Comparison of ENCODE assay signal across 39 mouse cellular contexts in the genomic region with DNA sequence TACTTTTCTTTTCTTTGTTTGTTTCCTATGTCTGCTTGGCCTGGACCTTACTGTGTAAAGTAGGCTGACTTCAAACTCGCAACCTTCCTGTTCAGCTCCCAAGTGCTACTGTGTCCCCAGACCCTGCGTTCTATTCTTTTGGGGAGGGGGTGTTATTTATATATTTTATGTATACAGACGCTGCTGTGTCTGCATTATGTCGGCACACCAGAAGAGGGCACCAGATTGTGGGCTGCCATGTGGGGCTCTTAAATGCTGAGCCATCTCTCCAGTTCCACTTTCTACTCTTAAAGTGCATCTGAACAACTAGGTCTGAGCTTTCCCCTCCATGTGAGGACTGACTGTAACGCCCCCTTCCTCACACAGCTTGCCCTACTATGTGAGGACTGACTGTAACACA. TPM values are rescaled to one million over a fixed set of nuclear protein-coding genes. Genes with fewer than 3 reads are reported as not detected.
A peak's percentile ranks its signal among the peaks of the same experiment; 100 is the strongest.
DNase-seq lines count a peak whose midpoint lies in the region; ATAC-seq and TF ChIP-seq lines count a peak whose summit lies in the region.
"Had no signal": no experiment of that assay in that cellular context is flagged by ENCODE, and none has a peak within 500 bp of the region (broad histone marks: within the 10 kb centered on the region; RNA-seq: fewer than 3 reads in every experiment).

No protein-coding gene starts in this region.

- 90% methylated on average over 5 of the region's 5 CpGs for WGBS in forebrain, postnatal 0 days
- 92% methylated on average over 5 of the region's 5 CpGs for WGBS in forebrain, embryonic 11.5 days
- 93% methylated on average over 5 of the region's 5 CpGs for WGBS in hindbrain, postnatal 0 days
- 88% methylated on average over 5 of the region's 5 CpGs for WGBS in hindbrain, embryonic 16.5 days
- 89% methylated on average over 5 of the region's 5 CpGs for WGBS in midbrain, embryonic 11.5 days
- 91% methylated on average over 5 of the region's 5 CpGs for WGBS in midbrain, embryonic 10.5 days

- H3K9me3 ChIP-seq in forebrain, postnatal 0 days (ENCODE audit: low read length) = no peaks in the 10 kb centered on the region
- no peaks in the 10 kb centered on the region for H3K9me3 ChIP-seq in forebrain, embryonic 11.5 days (ENCODE audit: control insufficient read depth, low read length)
- no peaks in the 10 kb centered on the region for H3K9me3 ChIP-seq in hindbrain, postnatal 0 days (ENCODE audit: low read length)
- H3K9me3 ChIP-seq in hindbrain, embryonic 16.5 days (ENCODE audit: control insufficient read depth, low read length) = no peaks in the 10 kb centered on the region
- no peaks in the 10 kb centered on the region for H3K9me3 ChIP-seq in midbrain, embryonic 11.5 days (ENCODE audit: control insufficient read depth, low read length)
- H3K9me3 ChIP-seq in midbrain, embryonic 10.5 days (replicated peaks) = no peaks in the 10 kb centered on the region
- H3K9me3 ChIP-seq: embryonic facial prominence, embryonic 10.5 days; embryonic facial prominence, embryonic 15.5 days; forebrain, embryonic 13.5 days; hindbrain, embryonic 13.5 days; limb, embryonic 12.5 days; liver, embryonic 15.5 days; lung, embryonic 15.5 days; megakaryocyte, embryonic 14.5 days; neural tube, embryonic 12.5 days had no signal

- no peak overlapping the region for H3K4me3 ChIP-seq in forebrain, postnatal 0 days (ENCODE audit: low read depth, low read length)
- H3K4me3 ChIP-seq in forebrain, embryonic 11.5 days (ENCODE audit: low read depth, low read length) = no peak overlapping the region
- H3K4me3 ChIP-seq in hindbrain, postnatal 0 days (ENCODE audit: low read length) = no peak overlapping the region
- no peak overlapping the region for H3K4me3 ChIP-seq in hindbrain, embryonic 16.5 days (ENCODE audit: low read length)
- no peak overlapping the region for H3K4me3 ChIP-seq in midbrain, embryonic 11.5 days (ENCODE audit: low read depth, low read length)
- no peak overlapping the region for H3K4me3 ChIP-seq in midbrain, embryonic 10.5 days
- H3K4me3 ChIP-seq: embryonic facial prominence, embryonic 10.5 days; embryonic facial prominence, embryonic 15.5 days; forebrain, embryonic 13.5 days; hindbrain, embryonic 13.5 days; limb, embryonic 12.5 days; liver, embryonic 15.5 days; lung, embryonic 15.5 days; megakaryocyte, embryonic 14.5 days; neural tube, embryonic 12.5 days had no signal

- TF ChIP-seq CTCF in forebrain, postnatal 0 days (IDR thresholded peaks at IDR 0.05; ENCODE audit: low read depth) = peak; percentile 21; the same call in 1 of the 2 replicates
- peak; percentile 5; the same call in 1 of the 2 replicates for TF ChIP-seq CTCF in hindbrain, postnatal 0 days (IDR thresholded peaks at IDR 0.05; ENCODE audit: low read depth)

- H3K4me1 ChIP-seq in forebrain, postnatal 0 days (ENCODE audit: insufficient read depth) = peaks cover 3% of the 10 kb centered on the region; the same call in 1 of the 2 replicates
- H3K4me1 ChIP-seq in forebrain, embryonic 11.5 days (replicated peaks; ENCODE audit: control insufficient read depth, insufficient read depth, low read length) = no peaks in the 10 kb centered on the region
- 0 out of 2 replicates have a peak, but pooled peaks cover 3% of the 10 kb centered on the region for H3K4me1 ChIP-seq in hindbrain, postnatal 0 days (ENCODE audit: insufficient read depth, low read length)
- peaks cover 10% of the 10 kb centered on the region for H3K4me1 ChIP-seq in hindbrain, embryonic 16.5 days (ENCODE audit: control insufficient read depth, insufficient read depth, low read depth, low read length)
- 0 out of 2 replicates have a peak, but pooled peaks cover 2% of the 10 kb centered on the region for H3K4me1 ChIP-seq in midbrain, embryonic 11.5 days (ENCODE audit: control insufficient read depth, insufficient read depth, low read length)
- peaks cover 24% of the 10 kb centered on the region for H3K4me1 ChIP-seq in midbrain, embryonic 10.5 days

- ATAC-seq in forebrain, postnatal 0 days = no peak
- no peak for ATAC-seq in forebrain, embryonic 11.5 days (replicated peaks; ENCODE audit: low FRiP score)
- no peak for ATAC-seq in hindbrain, postnatal 0 days
- ATAC-seq in hindbrain, embryonic 16.5 days = no peak
- 0 out of 2 replicates have a peak, but pooled peaks have one; percentile 33 for ATAC-seq in midbrain, embryonic 11.5 days (ENCODE audit: low FRiP score)
- ATAC-seq: forebrain, embryonic 13.5 days; inflammation-experienced regulatory T-cells, adult 6 months had no signal

- no peaks in the 10 kb centered on the region for H3K27me3 ChIP-seq in forebrain, postnatal 0 days (ENCODE audit: insufficient read depth, low read length)
- H3K27me3 ChIP-seq in forebrain, embryonic 11.5 days (ENCODE audit: control insufficient read depth, insufficient read depth, low read length) = no peaks in the 10 kb centered on the region
- no peaks in the 10 kb centered on the region for H3K27me3 ChIP-seq in hindbrain, postnatal 0 days (ENCODE audit: insufficient read depth, low read length)
- H3K27me3 ChIP-seq in hindbrain, embryonic 16.5 days (replicated peaks; ENCODE audit: control insufficient read depth, insufficient read depth, low read length) = no peaks in the 10 kb centered on the region
- no peaks in the 10 kb centered on the region for H3K27me3 ChIP-seq in midbrain, embryonic 11.5 days (ENCODE audit: control insufficient read depth, insufficient read depth, low read length)
- no peaks in the 10 kb centered on the region for H3K27me3 ChIP-seq in midbrain, embryonic 10.5 days (ENCODE audit: low read depth, poor library complexity, severe bottlenecking)
- H3K27me3 ChIP-seq: embryonic facial prominence, embryonic 15.5 days; forebrain, embryonic 13.5 days; hindbrain, embryonic 13.5 days; limb, embryonic 12.5 days; lung, embryonic 15.5 days; neural tube, embryonic 12.5 days had no signal

- H3K9ac ChIP-seq in forebrain, postnatal 0 days = no peak overlapping the region
- H3K9ac ChIP-seq in forebrain, embryonic 11.5 days (ENCODE audit: low read length) = no peak overlapping the region
- H3K9ac ChIP-seq in hindbrain, postnatal 0 days (replicated peaks; ENCODE audit: low read length) = no peak overlapping the region
- H3K9ac ChIP-seq in hindbrain, embryonic 16.5 days (ENCODE audit: low read depth, low read length) = no peak overlapping the region
- H3K9ac ChIP-seq in midbrain, embryonic 11.5 days (ENCODE audit: low read length) = no peak overlapping the region
- H3K9ac ChIP-seq: embryonic facial prominence, embryonic 15.5 days; forebrain, embryonic 13.5 days; hindbrain, embryonic 13.5 days; limb, embryonic 12.5 days; liver, embryonic 15.5 days; lung, embryonic 15.5 days; neural tube, embryonic 12.5 days had no signal

- no peak for DNase-seq in forebrain, postnatal 0 days
- no peak for DNase-seq in forebrain, embryonic 11.5 days (ENCODE audit: low spot score)
- no peak for DNase-seq in hindbrain, postnatal 0 days (ENCODE audit: low spot score)
- no peak for DNase-seq in midbrain, embryonic 11.5 days (ENCODE audit: low spot score, missing footprints)
- DNase-seq in midbrain, embryonic 10.5 days (ENCODE audit: low spot score) = no peak
- no peak for DNase-seq in adrenal gland, postnatal 10 days
- DNase-seq in layer of hippocampus, postnatal 10 days (ENCODE audit: low spot score in 2 of 2) = no peak
- DNase-seq: adrenal gland, postnatal 36 days; cerebellum, adult 8-10 months; cerebellum, postnatal 25 days; gastrocnemius, postnatal 36 days; heart, postnatal 4 days; kidney, adult 2 months; kidney, postnatal 36 days; lung, postnatal 36 days; midbrain, embryonic 14.5 days; right cerebral cortex, adult 18-20 months; thymus, adult 2 months; thymus, postnatal 36 days had no signal

- H3K4me2 ChIP-seq in forebrain, postnatal 0 days (ENCODE audit: low read depth) = no peak overlapping the region
- no peak overlapping the region for H3K4me2 ChIP-seq in forebrain, embryonic 11.5 days (ENCODE audit: low read depth, low read length, severe bottlenecking)
- H3K4me2 ChIP-seq in hindbrain, postnatal 0 days (ENCODE audit: low read depth, low read length) = no peak overlapping the region
- no peak overlapping the region for H3K4me2 ChIP-seq in hindbrain, embryonic 16.5 days (ENCODE audit: low read length)
- H3K4me2 ChIP-seq in midbrain, embryonic 11.5 days = no peak overlapping the region
- H3K4me2 ChIP-seq: embryonic facial prominence, embryonic 15.5 days; forebrain, embryonic 13.5 days; hindbrain, embryonic 13.5 days; limb, embryonic 12.5 days; liver, embryonic 15.5 days; lung, embryonic 15.5 days; neural tube, embryonic 12.5 days had no signal

- no peaks in the 10 kb centered on the region for H3K36me3 ChIP-seq in forebrain, postnatal 0 days (ENCODE audit: insufficient read depth)
- H3K36me3 ChIP-seq in forebrain, embryonic 11.5 days (ENCODE audit: control insufficient read depth, insufficient read depth, low read length) = no peaks in the 10 kb centered on the region
- H3K36me3 ChIP-seq in hindbrain, postnatal 0 days (ENCODE audit: insufficient read depth, low read length) = no peaks in the 10 kb centered on the region
- H3K36me3 ChIP-seq in hindbrain, embryonic 16.5 days (ENCODE audit: control insufficient read depth, insufficient read depth, low read length) = no peaks in the 10 kb centered on the region
- H3K36me3 ChIP-seq in midbrain, embryonic 11.5 days (ENCODE audit: control insufficient read depth, insufficient read depth, low read length) = no peaks in the 10 kb centered on the region
- peaks cover 14% of the 10 kb centered on the region for H3K36me3 ChIP-seq in midbrain, embryonic 10.5 days
- H3K36me3 ChIP-seq: embryonic facial prominence, embryonic 15.5 days; liver, embryonic 15.5 days; lung, embryonic 15.5 days had no signal

- H3K27ac ChIP-seq in forebrain, postnatal 0 days (ENCODE audit: low read depth, low read length) = no peak overlapping the region
- no peak overlapping the region for H3K27ac ChIP-seq in forebrain, embryonic 11.5 days (ENCODE audit: low read depth, low read length)
- H3K27ac ChIP-seq in hindbrain, postnatal 0 days = no peak overlapping the region
- no peak overlapping the region for H3K27ac ChIP-seq in hindbrain, embryonic 16.5 days (ENCODE audit: low read depth, low read length)
- H3K27ac ChIP-seq in midbrain, embryonic 11.5 days (ENCODE audit: low read depth, low read length) = no peak overlapping the region
- H3K27ac ChIP-seq in midbrain, embryonic 10.5 days (replicated peaks) = no peak overlapping the region
- H3K27ac ChIP-seq: embryonic facial prominence, embryonic 10.5 days; embryonic facial prominence, embryonic 15.5 days; forebrain, embryonic 13.5 days; hindbrain, embryonic 13.5 days; limb, embryonic 12.5 days; liver, embryonic 15.5 days; lung, embryonic 15.5 days; neural tube, embryonic 12.5 days had no signal

RNA-seq across cellular contexts. Expression of gene Cttnbp2nl, which starts 9.2 kb away (rescaled TPM):
- total RNA-seq in forebrain, postnatal 0 days (2014; rRNA removed) = 27.9 and 31.7 TPM in 2 replicates
- 32.9 and 44.9 TPM in 2 replicates for polyA plus RNA-seq in forebrain, postnatal 0 days (2015; fragmentation: Nextera tagmentation; extraction: Ambion mirVana)
- polyA plus RNA-seq in forebrain, embryonic 11.5 days (2014; fragmentation: Nextera tagmentation; extraction: Ambion mirVana) = 49.4 and 50.4 TPM in 2 replicates
- total RNA-seq in hindbrain, postnatal 0 days (2014; rRNA removed) = 24.9 and 27.8 TPM in 2 replicates
- polyA plus RNA-seq in hindbrain, postnatal 0 days (2015; fragmentation: Nextera tagmentation; extraction: Ambion mirVana) = 35.9 and 42.4 TPM in 2 replicates
- 40.6 and 49.4 TPM in 2 replicates for polyA plus RNA-seq in hindbrain, embryonic 16.5 days (2015; fragmentation: Nextera tagmentation; extraction: Ambion mirVana)
- 47.4 and 51.4 TPM in 2 replicates for polyA plus RNA-seq in midbrain, embryonic 11.5 days (2014; fragmentation: Nextera tagmentation; extraction: Ambion mirVana)
- polyA plus RNA-seq in midbrain, embryonic 10.5 days (2016; fragmentation: Nextera tagmentation; extraction: Ambion mirVana) = 35.0 and 47.1 TPM in 2 replicates
- 10 to 100 TPM; 22.3 to 29.2 TPM for total RNA-seq in adrenal gland, postnatal 10 days (2021)
- 10 to 100 TPM; 38.0 to 46.6 TPM for total RNA-seq in layer of hippocampus, postnatal 10 days (2021)

RNA-seq across cellular contexts. Expression of gene 4930564D02Rik, which starts 22.9 kb away (rescaled TPM):
- total RNA-seq in forebrain, postnatal 0 days (2014; rRNA removed) = not detected in 2 replicates
- polyA plus RNA-seq in forebrain, postnatal 0 days (2015; fragmentation: Nextera tagmentation; extraction: Ambion mirVana) = not detected in 2 replicates
- polyA plus RNA-seq in forebrain, embryonic 11.5 days (2014; fragmentation: Nextera tagmentation; extraction: Ambion mirVana) = not detected in 2 replicates
- not detected in 2 replicates for total RNA-seq in hindbrain, postnatal 0 days (2014; rRNA removed)
- not detected in 2 replicates for polyA plus RNA-seq in hindbrain, postnatal 0 days (2015; fragmentation: Nextera tagmentation; extraction: Ambion mirVana)
- polyA plus RNA-seq in hindbrain, embryonic 16.5 days (2015; fragmentation: Nextera tagmentation; extraction: Ambion mirVana) = not detected in 2 replicates
- polyA plus RNA-seq in midbrain, embryonic 11.5 days (2014; fragmentation: Nextera tagmentation; extraction: Ambion mirVana) = not detected in 2 replicates
- not detected in 2 replicates for polyA plus RNA-seq in midbrain, embryonic 10.5 days (2016; fragmentation: Nextera tagmentation; extraction: Ambion mirVana)
- total RNA-seq in adrenal gland, postnatal 10 days (2021) = not detected
- total RNA-seq in layer of hippocampus, postnatal 10 days (2021) = not detected
- total RNA-seq: adrenal gland, adult 18-20 months; adrenal gland, postnatal 36 days; gastrocnemius, postnatal 36 days; heart, adult 8-10 months; heart, postnatal 4 days; layer of hippocampus, adult 8-10 months; left cerebral cortex, postnatal 14 days; liver, adult 2 months had no signal
- polyA plus RNA-seq: C2C12; embryonic facial prominence, embryonic 10.5 days; embryonic facial prominence, embryonic 15.5 days; forebrain, embryonic 13.5 days; heart, embryonic 16.5 days; hindbrain, embryonic 13.5 days; inflammation-experienced regulatory T-cells, adult 6 months; kidney, adult 2 months; kidney, embryonic 16.5 days; limb, embryonic 12.5 days; liver, adult 2 months; liver, embryonic 15.5 days; lung, embryonic 15.5 days; midbrain, embryonic 14.5 days; neural tube, embryonic 12.5 days; spleen, adult 2 months; thymus, adult 2 months had no signal
